Mouse (Mus musculus): ENCODE data around the gene Scml4.

- TF ChIP-seq CTCF (IDR thresholded peaks at IDR 0.05 in 2 of 3, conservative IDR thresholded peaks at IDR 0.05 in 1 of 3; ENCODE audit: control insufficient read depth in 1 of 3, insufficient read depth in 1 of 3, low read depth in 2 of 3, low read length in 3 of 3, poor library complexity in 1 of 3, severe bottlenecking in 1 of 3) (no peak), TBP (IDR thresholded peaks at IDR 0.05; ENCODE audit: low read depth, low read length) (no peak), MAX (IDR thresholded peaks at IDR 0.05; ENCODE audit: low read length) (no peak), POLR2A (IDR thresholded peaks at IDR 0.05; ENCODE audit: control insufficient read depth in 1 of 2, insufficient read depth in 1 of 2, low read depth in 1 of 2, low read length in 2 of 2, poor library complexity in 1 of 2) (no peak), MAFK (IDR thresholded peaks at IDR 0.05; ENCODE audit: borderline replicate concordance, low read depth, low read length) (no peak), CHD2 (IDR thresholded peaks at IDR 0.05; ENCODE audit: low read length) (no peak), EP300 (IDR thresholded peaks at IDR 0.05; ENCODE audit: low read depth in 1 of 2, low read length in 2 of 2) (no peak), POLR2AphosphoS5 (IDR thresholded peaks at IDR 0.05; ENCODE audit: borderline replicate concordance, low read depth, low read length) (no peak), TAL1 (IDR thresholded peaks at IDR 0.05; ENCODE audit: low read length) (no peak), ZC3H11A (IDR thresholded peaks at IDR 0.05; ENCODE audit: low read depth, low read length) (no peak), GABPA (IDR thresholded peaks at IDR 0.05; ENCODE audit: low read depth, low read length) (no peak), E2F4 (IDR thresholded peaks at IDR 0.05; ENCODE audit: borderline replicate concordance, low read depth, low read length) (no peak)
Observed at GRCm38 (mm10) chr10:42919786-42920185, 59.6 kb downstream of the Scml4 start.

All from MEL (cell line).